Mouse (Mus musculus): ENCODE data around the gene Sspo. TPM values are rescaled to one million over a fixed set of nuclear protein-coding genes. Genes with fewer than 3 reads are reported as not detected.

Gene Sspo
- not detected for polyA plus RNA-seq (2017; shearing (Covaris generic))

DNA sequence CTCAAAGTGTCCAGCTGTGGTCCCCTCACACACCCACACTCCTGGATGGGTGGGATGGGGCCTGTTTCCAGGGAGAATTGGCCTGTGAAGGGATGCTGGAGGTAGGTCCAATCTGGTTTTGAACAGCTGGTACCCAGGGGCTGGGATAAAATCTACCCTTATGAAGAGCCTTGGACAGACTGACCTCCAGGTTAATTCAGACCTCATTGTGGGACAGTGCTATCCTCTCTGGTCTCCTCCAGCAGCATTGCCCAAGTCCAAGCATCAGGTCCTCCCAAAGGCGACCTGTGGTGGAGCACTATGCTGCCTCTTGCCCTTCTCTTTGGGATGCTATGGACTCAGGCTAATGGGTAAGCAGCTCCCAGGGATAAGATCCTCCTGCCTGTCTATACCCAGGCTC lies at the start of gene Sspo:
Gene Sspo, plus strand, starts transcription at position 301 of the 400 bp plus-strand sequence.

DNA sequence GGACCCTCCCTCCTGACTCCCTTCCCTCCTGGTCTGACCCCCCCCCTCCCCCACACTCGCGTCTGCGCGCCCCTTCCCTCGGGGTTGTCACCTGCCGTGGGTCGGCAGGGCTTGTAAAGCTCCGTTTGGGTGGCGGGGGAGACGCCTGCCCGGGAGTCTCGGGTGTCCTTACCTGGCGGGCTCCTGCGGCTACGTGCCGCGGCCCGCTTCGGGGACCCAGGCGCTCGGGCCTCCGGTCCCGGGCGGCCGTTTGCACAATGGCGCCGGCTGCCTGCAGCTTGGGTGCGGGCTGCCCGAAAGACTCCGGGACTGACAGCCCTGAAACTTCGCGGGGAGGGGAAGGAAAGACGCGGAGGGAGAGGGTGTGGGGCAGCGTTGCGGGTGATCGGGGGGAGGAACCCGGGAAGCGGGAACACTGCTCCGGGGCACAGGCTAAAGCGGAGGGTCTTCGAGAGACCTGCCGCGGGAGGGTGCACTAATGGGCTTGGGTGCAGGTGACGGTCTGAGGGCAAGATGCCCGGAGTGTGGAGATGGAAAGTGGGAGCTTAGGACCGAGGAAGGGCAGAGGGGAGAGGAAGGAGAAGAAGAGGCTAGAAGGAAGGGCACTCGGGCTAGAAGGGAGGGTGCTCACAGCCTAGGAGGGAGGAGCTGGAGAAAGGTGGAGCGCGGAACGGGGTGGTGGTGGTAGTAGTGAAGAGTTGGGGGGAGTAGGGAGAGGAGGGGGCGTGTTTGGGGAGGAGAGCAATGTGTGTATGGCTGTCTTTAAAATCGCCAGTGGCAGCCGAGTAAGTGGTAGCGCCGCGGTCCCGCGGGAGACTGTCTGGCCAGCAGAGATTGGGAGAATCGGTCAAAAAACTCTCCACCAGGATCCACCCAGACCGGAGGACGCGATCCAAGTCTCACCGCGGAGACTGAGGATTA lies 2.6 kb upstream of the Sspo start, which contains the start of gene Zfp467:
Gene Zfp467, minus strand, starts transcription at position 645 of the 921 bp plus-strand sequence.

DNA sequence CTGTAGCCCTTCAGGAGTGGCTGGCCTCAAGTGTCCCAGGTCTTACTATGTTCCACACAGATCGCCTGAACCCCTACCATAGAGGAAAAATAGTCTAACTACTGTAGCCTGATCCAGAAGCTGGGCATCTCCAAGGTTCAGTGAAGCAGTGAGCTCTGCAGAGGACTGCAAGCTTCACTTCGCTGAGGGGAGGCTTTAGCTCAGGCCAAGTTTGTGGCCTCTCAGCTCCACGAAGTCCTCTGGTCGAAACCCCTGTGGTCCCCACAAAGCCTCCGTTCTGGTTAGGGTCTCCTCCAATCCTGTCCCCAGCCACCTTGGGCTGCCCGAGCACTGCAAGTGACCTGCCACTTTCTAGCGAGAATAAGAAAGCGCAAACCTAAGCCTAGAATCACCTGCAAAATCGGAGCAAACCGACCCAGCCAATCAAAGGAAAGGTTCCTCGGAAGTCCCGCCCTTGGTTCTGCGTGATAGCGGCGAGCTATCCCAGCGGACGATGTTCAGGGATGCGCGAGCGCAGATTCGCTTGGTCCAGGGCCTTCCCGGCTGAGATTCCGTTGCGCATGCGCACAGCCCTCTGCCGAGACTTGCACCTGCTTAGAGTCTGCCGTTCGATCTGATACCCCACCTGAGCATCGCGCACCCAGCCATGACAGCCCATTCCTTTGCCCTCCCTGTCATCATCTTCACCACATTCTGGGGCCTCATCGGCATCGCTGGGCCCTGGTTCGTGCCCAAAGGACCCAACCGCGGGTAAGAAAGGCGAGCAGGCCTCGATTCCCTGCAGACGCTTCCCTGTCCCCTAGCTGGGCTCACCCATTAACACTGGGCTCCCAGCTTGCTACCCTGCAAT lies 89.3 kb downstream of the Sspo start, which contains the start of gene Atp6v0e2:
Gene Atp6v0e2, plus strand, starts transcription at position 511 of the 850 bp plus-strand sequence.

Other genes with a start within 250 kb of the Sspo start
- 25.2 TPM for gene Krba1, start 52.6 kb upstream of the Sspo start, polyA plus RNA-seq (2017; shearing (Covaris generic))
- 10.2 TPM for gene Zfp467, start 2.4 kb upstream of the Sspo start, polyA plus RNA-seq (2017; shearing (Covaris generic))
- gene Atp6v0e2, start 89.4 kb downstream of the Sspo start, polyA plus RNA-seq (2017; shearing (Covaris generic)) = not detected
- gene Lrrc61, start 106.6 kb downstream of the Sspo start, polyA plus RNA-seq (2017; shearing (Covaris generic)) = 8.3 TPM
- gene Rarres2, start 124.6 kb downstream of the Sspo start, polyA plus RNA-seq (2017; shearing (Covaris generic)) = not detected
- not detected for gene Gm45021, start 141.4 kb downstream of the Sspo start, polyA plus RNA-seq (2017; shearing (Covaris generic))
- gene Repin1, start 145.7 kb downstream of the Sspo start, polyA plus RNA-seq (2017; shearing (Covaris generic)) = 2.0 TPM
- gene Gm44965, start 145.7 kb downstream of the Sspo start, polyA plus RNA-seq (2017; shearing (Covaris generic)) = not detected
- 6.2 TPM for gene Zfp775, start 153.8 kb downstream of the Sspo start, polyA plus RNA-seq (2017; shearing (Covaris generic))
- 1.3 TPM for gene AI854703, start 178.5 kb downstream of the Sspo start, polyA plus RNA-seq (2017; shearing (Covaris generic))
- 145 TPM for gene Gimap8, start 199.0 kb downstream of the Sspo start, polyA plus RNA-seq (2017; shearing (Covaris generic))
- 408 TPM for gene Gimap9, start 227.9 kb downstream of the Sspo start, polyA plus RNA-seq (2017; shearing (Covaris generic))
- gene Gimap4, start 236.3 kb downstream of the Sspo start, polyA plus RNA-seq (2017; shearing (Covaris generic)) = 1,217 TPM